Mouse (Mus musculus) brain, embryonic 14.5 days (tissue): Measurements from ENCODE around the gene Dcakd. TPM values are rescaled to one million over a fixed set of nuclear protein-coding genes. Genes with fewer than 3 reads are reported as not detected.

Experiments
- DNase-seq: peaks from one replicate; pipeline ENCODE4 v3.0.0-alpha.2; 2011; ENCODE audit warnings: low read depth
- CTCF ChIP-seq: fragments of 200-500 bp; IDR thresholded peaks from 2 replicates; pipeline ENCODE4 v1.5.1; 2012; ENCODE audit warnings: inconsistent platforms, mild to moderate bottlenecking, moderate library complexity, borderline replicate concordance; ENCODE audit not compliant: insufficient read depth, insufficient read length; ENCODE audit errors: extremely low read depth
- POLR2A ChIP-seq: fragments of 200-500 bp; IDR thresholded peaks from 2 replicates; pipeline ENCODE4 v1.6.1; 2012; ENCODE audit warnings: mild to moderate bottlenecking, inconsistent platforms, borderline replicate concordance; ENCODE audit not compliant: poor library complexity, insufficient read depth, insufficient read length, severe bottlenecking; ENCODE audit errors: extremely low read depth
- polyA plus RNA-seq: library from polyadenylated mRNA; depleted of rRNA; stranded (reverse); fragments of >200 nt; gene quantifications from 2 replicates; pipeline ENCODE4 v1.2.3, GENCODE M21; 2012

The Dcakd gene
- polyA plus RNA-seq, 1 experiment, result 262 TPM

GRCm38 (mm10) chr11:103067051-103067361 lies 38.9 kb upstream of the Dcakd start:
- TF ChIP-seq CTCF (no peak), POLR2A (no peak)
- DNase-seq, result no peak

GRCm38 (mm10) chr11:103066191-103067050 lies 38.3 kb upstream of the Dcakd start:
- TF ChIP-seq CTCF, result no peak
- no peak for TF ChIP-seq POLR2A
- no peak for DNase-seq

- no peak for DNase-seq
- no peak for TF ChIP-seq CTCF
- no peak for TF ChIP-seq POLR2A
Observed at GRCm38 (mm10) chr11:103058499-103059085, 30.5 kb upstream of the Dcakd start.

GRCm38 (mm10) chr11:103056636-103057035 lies 28.5 kb upstream of the Dcakd start:
- DNase-seq, result no peak
- no peak for TF ChIP-seq POLR2A
- no peak for TF ChIP-seq CTCF

GRCm38 (mm10) chr11:103054798-103055197 lies 26.7 kb upstream of the Dcakd start:
- TF ChIP-seq POLR2A (no peak), CTCF (peak; percentile 76; the same call in 1 of the 2 replicates)
- peak; percentile 88 for DNase-seq

GRCm38 (mm10) chr11:103053191-103054076 lies 25.3 kb upstream of the Dcakd start:
- DNase-seq, result no peak
- TF ChIP-seq POLR2A (no peak), CTCF (no peak)

GRCm38 (mm10) chr11:103052078-103052477 lies 23.9 kb upstream of the Dcakd start:
- no peak for DNase-seq
- TF ChIP-seq POLR2A, result no peak
- no peak for TF ChIP-seq CTCF

- DNase-seq, result no peak
- TF ChIP-seq POLR2A, result no peak
- TF ChIP-seq CTCF, result no peak
Observed at GRCm38 (mm10) chr11:103051249-103051691, 23.1 kb upstream of the Dcakd start.

GRCm38 (mm10) chr11:103050153-103050552 lies 22.0 kb upstream of the Dcakd start:
- TF ChIP-seq CTCF, result no peak
- no peak for TF ChIP-seq POLR2A
- DNase-seq, result no peak

GRCm38 (mm10) chr11:103049611-103050010 lies 21.5 kb upstream of the Dcakd start:
- no peak for DNase-seq
- TF ChIP-seq CTCF (no peak), POLR2A (no peak)

GRCm38 (mm10) chr11:103046286-103046685 lies 18.2 kb upstream of the Dcakd start:
- TF ChIP-seq CTCF, result no peak
- TF ChIP-seq POLR2A, result no peak
- no peak for DNase-seq
